Mouse (Mus musculus): ENCODE data around the gene Lrrfip1. TPM values are rescaled to one million over a fixed set of nuclear protein-coding genes. Genes with fewer than 3 reads are reported as not detected.

The Lrrfip1 gene
- total RNA-seq, 2 experiments from 2014 or later: 68.3 to 69.9 TPM

- DNase-seq (ENCODE audit: low spot score in 2 of 2): no peak
These were observed 55.5 kb downstream of the Lrrfip1 start for GRCm38 (mm10) chr1:91054074-91054471.

GRCm38 (mm10) chr1:91054815-91055214 is 56.3 kb downstream of the Lrrfip1 start:
- DNase-seq (ENCODE audit: low spot score in 2 of 2): no peak

GRCm38 (mm10) chr1:91055744-91056143 is 57.2 kb downstream of the Lrrfip1 start:
- DNase-seq (ENCODE audit: low spot score in 2 of 2): no peak

- DNase-seq (ENCODE audit: low spot score in 2 of 2): no peak
These were observed 57.9 kb downstream of the Lrrfip1 start for GRCm38 (mm10) chr1:91056416-91056815.

GRCm38 (mm10) chr1:91057311-91058245 is 59.0 kb downstream of the Lrrfip1 start:
- no peak for DNase-seq (ENCODE audit: low spot score in 2 of 2)

GRCm38 (mm10) chr1:91058251-91058650 is 59.7 kb downstream of the Lrrfip1 start:
- no peak for DNase-seq (ENCODE audit: low spot score in 2 of 2)

GRCm38 (mm10) chr1:91059792-91060604 is 61.5 kb downstream of the Lrrfip1 start:
- DNase-seq (ENCODE audit: low spot score in 2 of 2): no peak

- DNase-seq (ENCODE audit: low spot score in 2 of 2): no peak
These were observed 62.6 kb downstream of the Lrrfip1 start for GRCm38 (mm10) chr1:91061105-91061504.

GRCm38 (mm10) chr1:91062363-91062762 is 63.8 kb downstream of the Lrrfip1 start:
- peak; percentile 76 to 83 for DNase-seq (ENCODE audit: low spot score in 2 of 2)

GRCm38 (mm10) chr1:91064053-91064452 is 65.5 kb downstream of the Lrrfip1 start:
- no peak for DNase-seq (ENCODE audit: low spot score in 2 of 2)

GRCm38 (mm10) chr1:91064903-91065525 is 66.5 kb downstream of the Lrrfip1 start:
- peak; percentile 47 to 53 for DNase-seq (ENCODE audit: low spot score in 2 of 2)

- no peak for DNase-seq (ENCODE audit: low spot score in 2 of 2)
These were observed 67.5 kb downstream of the Lrrfip1 start for GRCm38 (mm10) chr1:91066061-91066460.

GRCm38 (mm10) chr1:91066599-91066998 is 68.1 kb downstream of the Lrrfip1 start:
- DNase-seq (ENCODE audit: low spot score in 2 of 2): no peak

GRCm38 (mm10) chr1:91067716-91068115 is 69.2 kb downstream of the Lrrfip1 start:
- no peak for DNase-seq (ENCODE audit: low spot score in 2 of 2)

- DNase-seq (ENCODE audit: low spot score in 2 of 2): no peak
These were observed 71.0 kb downstream of the Lrrfip1 start for GRCm38 (mm10) chr1:91069575-91069974.

GRCm38 (mm10) chr1:91070547-91070946 is 72.0 kb downstream of the Lrrfip1 start:
- DNase-seq (ENCODE audit: low spot score in 2 of 2): no peak

GRCm38 (mm10) chr1:91071671-91072290 is 73.2 kb downstream of the Lrrfip1 start:
- no peak for DNase-seq (ENCODE audit: low spot score in 2 of 2)

- DNase-seq (ENCODE audit: low spot score in 2 of 2): no peak
These were observed 78.4 kb downstream of the Lrrfip1 start for GRCm38 (mm10) chr1:91076946-91077345.

GRCm38 (mm10) chr1:91077456-91077855 is 78.9 kb downstream of the Lrrfip1 start:
- no peak for DNase-seq (ENCODE audit: low spot score in 2 of 2)

- no peak for DNase-seq (ENCODE audit: low spot score in 2 of 2)
These were observed 79.4 kb downstream of the Lrrfip1 start for GRCm38 (mm10) chr1:91077980-91078379.
